Mouse (Mus musculus) erythroblast, adult 5-6 weeks (primary cell): ENCODE measurements around the gene Gm34302. TPM values are rescaled to one million over a fixed set of nuclear protein-coding genes. Genes with fewer than 3 reads are reported as not detected.
"Not testable (repeated sequence)": the region's sequence is repeated elsewhere in the genome, so short reads cannot be mapped to it uniquely, and the experiment has no call there.

Source experiments
- ATAC-seq: replicated peaks from 2 replicates; pipeline ENCODE4 v1.8.0; 2016; ENCODE audit warnings: moderate number of reproducible peaks, mild to moderate bottlenecking, moderate TSS enrichment, inconsistent platforms; ENCODE audit not compliant: poor library complexity, low FRiP score, severe bottlenecking
- total RNA-seq, 2 experiments: library from RNA; stranded (forward) in 1 of 2; stranded (reverse) in 1 of 2; fragments of 150-400 nt in 1 of 2; fragments of 200-764, 138-1000 nt in 1 of 2; gene quantifications; 2 replicates each; pipeline versions ENCODE4 v1.2.3 to v1.2.4; 2015 to 2017; ENCODE audit warnings: low replicate concordance in 2 of 2

The Gm34302 gene
- total RNA-seq (2015; ENCODE audit: low replicate concordance) = not detected in 2 replicates
- total RNA-seq (2017; ENCODE audit: low replicate concordance) = not detected in 2 replicates

GRCm38 (mm10) chr3:63483726-63484125, at the start of gene Gm34302:
TSS of gene Gm34302 (minus strand) at chr3:63483879.
- no peak for ATAC-seq

- no peak for ATAC-seq
These were observed 48.2 kb upstream of the Gm34302 start for GRCm38 (mm10) chr3:63531847-63532246.

DNA sequence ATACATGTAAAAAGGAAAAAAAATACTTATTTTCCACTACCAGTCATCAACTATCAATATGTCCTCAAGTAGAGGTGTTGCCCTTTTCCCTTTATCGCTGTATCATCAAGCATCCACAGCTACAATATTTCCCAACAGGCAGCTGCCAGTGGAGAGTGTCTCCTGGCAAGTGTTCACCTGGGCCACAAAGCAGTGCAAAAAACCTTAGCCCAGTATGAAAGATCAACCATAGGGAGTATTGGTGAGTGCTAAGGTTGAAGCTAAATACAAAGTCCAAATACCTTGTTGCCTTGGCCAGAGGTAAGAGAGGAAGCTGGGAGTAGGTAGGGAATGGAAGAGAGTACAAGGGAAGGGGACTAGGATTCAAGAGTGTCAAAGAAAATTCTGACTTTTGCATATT, 34.0 kb upstream of the Gm34302 start:
- ATAC-seq = no peak

DNA sequence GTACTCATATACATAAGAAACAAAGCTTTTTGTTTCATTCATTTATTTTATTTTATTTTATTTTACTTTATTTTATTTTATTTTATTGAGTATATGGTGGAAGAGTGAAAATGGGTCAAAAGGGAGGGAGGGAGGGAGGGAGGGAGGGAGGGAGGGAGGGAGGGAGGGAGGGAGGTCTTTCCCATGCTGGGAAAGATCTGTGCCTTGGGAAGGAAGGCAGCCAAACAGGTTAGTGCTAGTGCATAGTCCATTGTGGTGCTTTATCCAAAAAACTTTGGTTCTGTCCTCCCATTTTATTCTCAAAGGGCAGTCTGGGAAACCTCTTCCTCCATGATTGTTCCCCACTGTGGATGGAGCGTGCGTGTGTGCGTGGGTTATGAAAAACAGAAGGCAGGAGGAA, 32.6 kb upstream of the Gm34302 start:
- ATAC-seq = not testable (repeated sequence)

DNA sequence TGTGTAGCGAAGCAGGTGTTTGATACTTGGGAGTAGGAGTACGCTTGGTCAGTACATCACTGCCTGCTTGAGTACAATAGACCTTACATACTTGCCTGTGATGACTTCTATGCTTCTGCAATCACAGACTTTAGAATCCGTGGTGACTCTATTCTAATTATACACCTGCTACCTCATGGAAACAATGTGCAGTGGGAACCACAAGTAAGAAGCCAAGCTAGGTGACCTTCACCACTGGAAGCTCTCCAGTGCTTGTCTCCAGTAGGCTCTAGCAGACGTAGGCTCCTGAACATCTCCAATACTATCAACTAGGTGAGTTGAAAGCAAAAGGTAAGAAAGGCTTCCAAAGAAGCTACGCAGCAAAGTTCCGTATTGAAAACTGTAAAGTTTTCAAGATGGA, 27.6 kb upstream of the Gm34302 start:
- no peak for ATAC-seq

DNA sequence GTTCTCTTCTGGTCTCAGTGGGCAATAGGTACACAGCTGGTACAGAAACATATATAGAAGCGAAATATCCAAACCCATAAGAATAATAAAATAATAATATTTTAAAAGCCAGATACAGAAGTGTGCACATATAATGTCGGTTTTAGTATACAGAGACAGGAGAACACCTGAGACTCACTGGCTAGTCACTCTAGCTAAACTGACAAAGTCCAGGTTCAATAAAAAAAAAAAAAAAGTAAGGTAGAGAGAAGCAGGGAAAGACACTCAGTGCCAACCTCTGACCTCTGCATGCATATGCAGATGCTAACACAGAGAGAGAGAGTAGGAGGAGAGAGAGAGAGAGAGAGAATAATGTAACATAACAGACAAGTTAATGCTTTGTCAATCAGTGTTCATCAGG, 25.8 kb upstream of the Gm34302 start:
- no peak for ATAC-seq

DNA sequence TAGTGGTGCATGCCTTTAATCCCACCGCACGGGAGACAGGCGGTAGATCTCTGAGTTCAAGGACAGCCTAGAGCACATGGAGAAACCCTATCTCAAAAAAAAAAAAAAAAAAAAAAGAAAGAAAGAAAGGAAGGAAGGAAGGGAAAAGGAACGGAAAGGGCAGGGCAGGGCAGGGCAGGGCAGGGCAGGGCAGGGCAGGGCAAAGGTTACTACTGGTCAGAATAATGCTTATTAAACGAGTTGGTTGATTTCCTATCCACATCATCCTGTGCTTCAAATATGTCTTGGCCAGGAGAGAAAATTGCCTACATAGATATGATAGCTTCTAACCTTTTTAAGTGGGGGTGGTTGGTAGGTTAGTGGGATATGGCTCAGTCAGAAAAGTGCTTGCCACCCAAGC, 25.2 kb upstream of the Gm34302 start:
- ATAC-seq = no peak

DNA sequence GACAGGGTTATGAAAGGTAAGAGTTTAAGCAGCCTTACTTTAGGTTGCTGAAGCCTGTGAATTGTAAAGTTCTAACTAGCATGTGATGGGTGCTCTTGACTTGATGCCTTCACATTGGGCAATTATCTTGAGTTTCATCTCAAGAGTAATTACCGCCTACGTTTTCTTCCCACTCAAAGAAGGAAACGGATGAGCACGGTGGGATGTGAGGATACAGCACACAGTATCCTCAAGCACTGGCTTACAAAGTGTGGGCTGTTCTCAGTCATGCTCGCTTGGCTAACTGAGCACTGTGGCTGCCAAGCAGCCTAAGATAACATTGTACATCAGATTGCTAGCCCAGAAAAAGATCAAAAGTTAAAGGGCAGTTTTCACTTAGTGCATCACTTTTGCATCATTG, 20.8 kb upstream of the Gm34302 start:
- ATAC-seq = no peak

GRCm38 (mm10) chr3:63494625-63495382, 11.1 kb upstream of the Gm34302 start:
- no peak for ATAC-seq

DNA sequence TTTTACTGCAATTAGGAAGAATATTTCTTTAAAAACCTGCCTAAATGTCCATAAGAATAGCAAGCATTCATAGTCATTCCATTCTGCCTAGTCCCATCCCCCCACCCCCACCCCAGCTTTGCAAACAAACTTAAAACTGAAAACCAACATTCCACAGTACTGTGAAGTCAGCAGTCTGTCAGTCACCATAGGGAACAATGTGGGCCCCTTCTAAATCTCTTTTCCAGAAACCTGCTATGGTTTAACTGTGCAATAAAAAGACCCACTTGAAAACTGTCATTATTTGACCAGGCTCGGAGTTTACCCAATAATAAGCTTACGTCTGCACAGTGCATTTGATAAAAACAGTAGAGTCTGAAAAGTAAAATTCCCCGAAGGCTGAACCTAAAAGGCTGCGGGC, 9.9 kb upstream of the Gm34302 start:
- no peak for ATAC-seq

- no peak for ATAC-seq
These were observed 43.1 kb downstream of the Gm34302 start for GRCm38 (mm10) chr3:63440426-63441125.

DNA sequence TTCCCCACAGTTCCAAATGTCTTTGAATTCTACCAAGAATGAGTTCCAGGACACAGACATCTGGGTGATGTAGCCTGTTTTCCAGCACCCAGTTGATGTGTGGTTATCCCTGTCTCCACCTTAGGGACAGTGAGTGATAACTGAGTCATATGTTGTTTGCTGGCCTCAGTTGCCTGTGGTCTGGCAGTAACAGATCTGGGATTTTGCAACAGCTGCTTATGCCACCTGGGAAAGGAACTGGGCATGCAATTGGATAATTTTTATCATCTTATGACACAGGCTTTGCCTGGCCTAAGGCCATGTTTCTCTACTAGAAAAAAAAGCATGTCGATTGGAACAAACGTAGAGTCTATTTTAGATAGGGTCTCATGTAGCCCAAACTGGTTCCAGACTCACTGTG, 43.9 kb downstream of the Gm34302 start:
- ATAC-seq = no peak

DNA sequence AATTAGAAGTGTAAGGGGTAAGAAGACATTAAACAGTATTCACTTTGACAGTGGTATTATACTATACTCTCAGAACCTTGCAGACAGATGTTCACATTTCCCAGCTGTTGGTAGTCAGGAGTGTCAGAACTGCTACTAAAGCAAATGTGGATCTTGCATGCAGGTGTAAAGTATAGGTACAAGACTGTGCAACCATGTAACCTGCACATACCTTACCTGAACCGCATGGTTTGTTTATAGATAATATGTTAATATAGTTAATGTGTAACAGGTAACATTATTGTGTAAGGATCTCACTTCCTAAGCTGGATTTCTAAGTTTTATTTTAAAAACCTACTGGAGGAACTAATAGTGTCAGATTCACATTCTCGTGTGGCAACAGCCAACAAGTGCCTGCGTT, 44.8 kb downstream of the Gm34302 start:
- ATAC-seq = no peak

Other genes with a start within 250 kb of the Gm34302 start
- gene Mme, start 242.3 kb downstream of the Gm34302 start, total RNA-seq (2015; ENCODE audit: low replicate concordance) = 0.21 TPM in 1 of 2 replicates, not detected in the other
- gene Mme, start 242.3 kb downstream of the Gm34302 start, total RNA-seq (2017; ENCODE audit: low replicate concordance) = 0.34 and 2.1 TPM in 2 replicates